Mouse (Mus musculus) ES-E14 (cell line): Measurements from ENCODE around the gene Adgrd1.

Experiments
- CHD2 ChIP-seq: IDR thresholded peaks from 2 replicates; pipeline ENCODE4 v1.6.1; 2014; ENCODE audit warnings: mild to moderate bottlenecking, low read depth, low read length, inconsistent platforms
- ZC3H11A ChIP-seq: IDR thresholded peaks from 2 replicates; pipeline ENCODE4 v1.6.1; 2012; ENCODE audit warnings: low read depth, mild to moderate bottlenecking, inconsistent platforms, low read length, borderline replicate concordance

DNA sequence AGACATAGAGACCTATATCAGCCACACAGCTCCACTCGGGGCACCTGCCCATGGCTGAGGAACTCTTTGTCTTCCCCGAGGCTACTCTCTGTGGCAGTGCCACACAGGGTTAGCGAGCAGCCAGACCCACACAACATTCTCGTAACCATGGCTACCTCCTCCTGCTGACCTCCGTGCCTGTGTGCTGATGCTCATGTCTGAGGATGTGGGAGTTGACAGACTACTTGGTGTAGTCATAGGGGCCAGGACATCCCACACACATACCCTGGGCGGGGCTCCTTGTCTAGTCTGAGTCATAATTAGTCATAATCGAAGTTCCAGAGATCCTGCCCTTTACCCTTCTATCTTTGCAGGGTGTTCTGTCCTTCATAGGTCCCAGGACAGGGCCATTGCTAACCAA is 93.5 kb downstream of the Adgrd1 start:
- TF ChIP-seq CHD2 (no peak), ZC3H11A (no peak)
